Mouse (Mus musculus) spleen, adult 12 weeks (tissue): ENCODE data around the gene Ets1.

Experiments used
- DNase-seq: peaks from one replicate; pipeline ENCODE4 v3.0.0; 2022; ENCODE audit warnings: low spot score

Ets1 gene

DNA sequence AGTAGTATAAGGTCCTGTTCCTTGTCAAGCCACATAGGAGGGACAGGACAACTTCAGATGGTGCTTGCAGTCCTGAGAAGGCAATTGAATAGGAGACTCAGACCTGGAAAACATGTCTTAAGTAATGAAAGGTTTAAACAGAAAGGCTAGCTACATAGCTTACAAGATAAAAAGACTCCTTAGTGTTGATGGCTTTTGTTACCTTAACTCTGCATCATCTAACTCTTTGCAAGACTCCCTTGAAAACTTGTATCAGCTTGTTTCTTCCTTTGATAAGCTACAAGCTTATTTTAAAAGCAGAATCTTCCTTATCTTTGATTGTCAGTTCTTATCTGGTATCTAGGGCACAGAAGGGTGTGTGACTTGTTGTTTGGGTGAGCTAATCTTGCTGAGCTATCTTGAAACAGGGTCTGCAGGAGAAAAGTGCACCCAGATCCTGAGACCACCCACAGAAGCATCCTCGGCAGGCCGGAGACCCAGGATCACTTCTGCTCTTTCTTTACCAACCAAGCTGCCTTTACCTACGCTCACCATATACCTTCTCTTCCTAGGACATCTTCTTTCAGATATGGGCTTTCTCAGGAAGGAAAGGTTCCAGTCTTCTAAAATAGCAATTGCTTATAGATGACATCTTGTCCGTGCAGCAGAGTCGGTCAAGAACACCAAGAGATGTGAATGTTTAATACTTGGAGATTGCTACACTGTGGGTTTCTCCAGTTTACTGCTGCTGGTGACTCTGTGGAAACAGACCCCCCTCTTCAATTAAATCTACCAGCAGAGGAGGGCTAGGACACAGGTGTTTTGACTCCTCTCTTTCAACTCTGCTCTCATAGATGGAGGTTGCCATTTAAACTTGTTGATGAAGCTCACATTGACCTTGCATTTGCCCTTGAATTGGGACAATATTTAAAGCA lies 19.2 kb upstream of the Ets1 start:
- no peak for DNase-seq

DNA sequence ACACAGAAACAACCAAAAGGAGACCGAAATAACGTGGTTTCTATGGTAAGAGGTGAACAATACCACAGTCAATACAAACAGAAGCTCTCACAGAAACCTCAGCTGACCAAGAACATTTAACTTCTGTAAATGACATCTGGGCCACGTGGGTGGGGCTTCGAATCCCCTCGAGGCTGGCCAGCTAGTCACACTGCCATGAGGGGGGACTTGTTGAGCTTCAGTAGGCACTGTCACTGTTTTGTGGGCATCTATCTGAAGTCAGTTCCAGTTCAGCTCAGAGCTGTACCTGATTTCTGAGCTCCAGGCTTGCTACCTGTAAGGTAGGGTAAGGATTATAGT lies 18.6 kb upstream of the Ets1 start:
- DNase-seq: peak; percentile 55

DNA sequence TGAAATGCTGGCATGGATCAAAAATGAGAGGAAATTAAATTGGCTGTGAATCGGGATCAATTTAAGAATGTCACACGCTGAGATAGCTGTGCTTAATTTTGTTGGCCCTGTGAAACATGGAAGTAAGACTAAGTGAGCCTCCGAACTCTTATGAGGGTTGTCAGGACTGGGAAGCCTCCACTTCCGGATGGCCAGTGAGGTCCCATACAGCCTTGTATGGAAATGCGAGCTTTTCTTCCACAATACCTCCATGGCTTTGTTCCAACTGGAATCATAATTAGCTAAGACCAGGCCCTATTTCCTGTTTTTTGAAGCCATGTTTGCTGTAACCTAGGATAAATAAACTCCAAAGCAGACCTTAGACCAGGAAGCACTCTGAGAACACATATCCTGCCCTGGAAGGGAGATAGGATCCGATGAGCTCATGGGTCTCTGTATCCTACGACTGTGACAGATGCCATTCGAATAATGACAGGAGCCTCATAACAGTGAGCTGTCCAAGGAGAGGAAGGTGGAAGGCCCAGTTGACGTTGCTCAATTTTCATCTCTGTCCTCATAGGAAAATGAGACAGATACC lies 17.4 kb upstream of the Ets1 start:
- no peak for DNase-seq

DNA sequence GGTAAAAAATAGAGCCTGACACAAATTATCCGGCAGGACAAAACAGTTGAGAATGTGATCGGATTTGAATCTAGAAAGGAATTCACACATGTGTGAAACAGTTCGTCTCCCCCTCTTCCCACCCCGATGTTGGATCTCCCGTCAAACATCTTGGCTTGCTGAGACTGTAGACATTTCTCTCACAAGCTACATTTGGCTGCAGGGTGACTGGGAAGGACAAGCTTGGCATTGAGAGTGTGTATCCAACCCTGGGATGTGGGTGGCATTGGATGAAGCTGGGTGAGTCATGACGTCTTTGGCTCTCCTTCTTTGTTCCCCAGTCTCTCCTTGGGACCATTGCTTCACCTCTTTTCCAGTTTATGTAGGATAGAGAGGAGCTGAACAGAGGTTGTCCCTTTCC lies 16.4 kb upstream of the Ets1 start:
- DNase-seq: no peak

DNA sequence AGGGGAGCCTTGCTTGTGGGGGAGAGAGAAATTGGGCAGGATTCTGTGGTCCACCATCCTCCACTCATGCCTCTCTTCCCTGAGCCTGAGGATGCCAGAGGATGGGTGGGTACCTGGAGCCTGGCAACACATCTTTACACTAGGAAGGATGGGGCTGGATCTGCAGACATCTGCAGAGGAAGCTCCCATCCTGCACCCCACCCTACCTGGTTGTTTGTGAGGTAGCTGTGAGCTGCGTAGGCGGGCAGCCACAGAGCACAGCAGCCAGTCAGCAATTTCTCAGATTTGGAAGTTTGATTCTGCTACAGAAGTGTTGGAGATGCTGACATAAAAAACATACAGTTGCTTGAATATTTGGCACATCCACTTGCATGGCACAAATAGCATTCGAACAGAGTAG lies 15.6 kb upstream of the Ets1 start:
- DNase-seq: no peak

DNA sequence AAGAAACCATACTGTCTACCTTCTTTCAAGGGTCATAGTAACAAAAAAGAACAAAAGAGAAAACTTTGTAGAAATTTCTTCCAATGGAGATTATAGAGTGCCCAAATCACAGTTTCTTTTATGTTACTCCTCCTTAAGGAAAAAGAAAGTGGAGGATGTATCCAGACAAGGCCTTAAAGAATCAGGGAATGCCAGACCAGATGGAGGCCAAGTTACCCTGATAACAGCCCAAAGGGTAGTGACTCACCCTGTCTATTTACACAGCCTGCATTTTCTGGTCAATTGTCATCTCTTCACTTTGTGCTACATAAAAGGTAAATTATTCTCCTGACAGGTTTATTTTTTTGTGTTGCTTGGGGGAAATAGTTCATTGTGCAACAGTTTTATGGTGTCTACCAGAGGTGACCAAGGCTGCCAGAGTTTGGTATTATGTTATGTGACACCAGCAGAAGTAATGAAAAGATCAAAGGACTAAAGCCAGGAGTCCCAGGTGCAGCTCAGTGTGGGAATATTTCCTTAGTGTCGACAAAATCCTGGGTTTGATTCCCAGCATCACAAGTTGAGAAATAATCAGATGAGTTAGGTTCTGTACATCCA lies 6.5 kb upstream of the Ets1 start:
- no peak for DNase-seq

DNA sequence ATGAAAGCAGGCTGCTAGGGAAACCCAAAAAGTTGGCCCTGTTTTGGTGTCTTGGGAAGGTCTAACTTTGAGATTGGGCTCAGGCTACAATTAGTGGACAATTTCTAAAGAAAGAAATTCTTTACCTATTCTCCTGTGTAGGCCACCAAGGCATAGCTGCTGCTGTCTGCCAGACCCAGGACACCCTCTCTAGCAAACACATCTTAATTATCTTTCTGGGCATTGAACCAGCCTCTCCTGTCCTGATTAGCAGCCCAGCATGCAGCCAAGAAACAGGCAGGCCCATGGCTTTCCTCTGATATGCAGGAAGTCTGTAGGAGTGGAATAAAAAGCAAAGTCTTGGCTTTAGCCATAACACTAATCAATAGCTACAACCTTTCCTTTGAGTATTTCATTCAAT lies 4.7 kb upstream of the Ets1 start:
- DNase-seq: no peak

DNA sequence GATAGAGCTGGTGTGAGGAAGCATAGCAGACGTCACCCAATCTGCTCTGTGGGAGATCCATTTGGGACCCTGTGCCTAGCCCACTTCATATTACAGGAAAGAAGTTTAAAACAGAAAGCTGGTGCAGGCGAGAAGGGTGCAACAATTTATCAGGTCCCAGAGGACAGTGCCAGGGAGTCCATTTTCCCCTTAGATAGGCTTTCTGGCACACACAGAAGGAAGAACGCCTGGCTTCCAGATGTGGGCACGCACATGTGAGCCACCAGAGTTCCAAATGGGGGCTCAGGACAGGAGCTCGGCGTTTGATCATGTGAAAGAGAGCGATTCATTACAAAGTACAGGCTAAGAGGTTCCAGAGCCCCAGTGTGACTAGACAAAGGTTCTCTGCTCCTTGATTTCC lies 3.8 kb upstream of the Ets1 start:
- no peak for DNase-seq

DNA sequence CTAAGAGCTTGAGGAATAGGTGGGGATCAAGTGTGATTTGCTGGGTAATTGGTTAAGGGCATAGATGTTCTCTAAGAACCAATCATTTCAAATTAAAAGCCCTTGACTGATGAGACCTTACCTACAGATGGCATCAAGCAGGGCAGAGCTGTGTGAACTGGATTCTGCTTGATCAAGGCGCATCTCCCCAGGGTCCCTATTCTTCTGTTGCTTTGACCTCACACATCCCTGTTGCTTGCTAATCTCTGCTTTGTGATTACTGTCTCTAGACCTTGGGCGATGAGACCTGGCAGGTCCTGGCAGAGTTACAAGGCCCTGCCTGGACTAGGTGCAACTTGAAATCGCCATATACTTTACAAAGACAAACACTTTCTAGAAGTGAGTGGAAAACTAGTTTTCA lies 9.0 kb downstream of the Ets1 start:
- no peak for DNase-seq

DNA sequence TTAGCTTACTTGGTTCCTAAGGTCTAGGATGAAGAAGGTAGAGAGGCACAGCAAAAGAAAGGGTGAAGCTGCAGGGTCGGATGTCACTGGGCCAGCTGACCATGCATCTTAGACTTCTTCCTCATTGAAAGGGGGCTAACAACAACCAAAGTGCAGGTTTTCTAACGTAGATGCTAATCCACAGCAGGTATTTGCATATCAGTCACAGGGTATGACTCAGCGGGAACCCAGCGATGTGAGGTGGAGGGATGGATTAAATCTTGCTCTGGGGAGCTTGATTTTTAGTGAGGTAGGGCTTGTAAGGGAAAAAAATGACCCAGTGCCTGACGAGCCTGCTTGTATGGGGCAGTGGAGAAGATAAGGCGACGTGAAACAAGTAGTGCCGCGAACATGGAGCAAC lies 9.5 kb downstream of the Ets1 start:
- DNase-seq: no peak

DNA sequence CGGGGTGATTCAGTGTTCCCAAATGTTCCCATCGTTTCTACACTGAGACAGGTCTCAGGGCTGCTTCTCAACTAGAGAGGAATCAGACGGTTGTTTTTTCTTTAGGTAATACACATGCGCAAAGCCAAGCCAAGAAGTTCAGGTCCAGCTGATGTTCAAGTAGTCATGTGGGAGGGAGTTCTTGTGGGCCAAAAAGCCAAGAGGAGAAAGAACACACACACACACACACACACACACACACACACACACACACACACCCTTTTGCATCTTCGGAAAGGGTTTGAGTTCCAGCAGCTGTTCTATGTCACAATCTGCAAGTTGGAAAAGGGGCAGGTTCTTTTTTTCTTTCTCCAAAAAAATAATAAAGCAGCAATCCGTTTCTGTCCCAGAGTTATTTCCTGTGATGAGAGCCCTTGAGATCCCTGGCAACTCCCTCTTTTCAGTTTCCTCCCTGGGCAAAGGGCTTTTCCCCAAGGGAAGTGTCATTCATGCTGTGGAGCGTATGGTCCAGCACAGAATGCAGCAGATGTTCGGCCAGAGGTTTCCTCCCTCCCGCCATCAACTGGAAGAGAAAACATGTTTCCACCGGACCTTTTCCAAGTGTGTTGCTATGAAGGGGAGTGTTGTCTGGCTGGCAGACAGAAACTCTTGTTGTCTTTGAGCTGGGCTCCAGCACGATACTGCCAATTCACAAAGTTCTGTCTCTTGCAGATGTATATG lies 10.7 kb downstream of the Ets1 start:
- DNase-seq: no peak

DNA sequence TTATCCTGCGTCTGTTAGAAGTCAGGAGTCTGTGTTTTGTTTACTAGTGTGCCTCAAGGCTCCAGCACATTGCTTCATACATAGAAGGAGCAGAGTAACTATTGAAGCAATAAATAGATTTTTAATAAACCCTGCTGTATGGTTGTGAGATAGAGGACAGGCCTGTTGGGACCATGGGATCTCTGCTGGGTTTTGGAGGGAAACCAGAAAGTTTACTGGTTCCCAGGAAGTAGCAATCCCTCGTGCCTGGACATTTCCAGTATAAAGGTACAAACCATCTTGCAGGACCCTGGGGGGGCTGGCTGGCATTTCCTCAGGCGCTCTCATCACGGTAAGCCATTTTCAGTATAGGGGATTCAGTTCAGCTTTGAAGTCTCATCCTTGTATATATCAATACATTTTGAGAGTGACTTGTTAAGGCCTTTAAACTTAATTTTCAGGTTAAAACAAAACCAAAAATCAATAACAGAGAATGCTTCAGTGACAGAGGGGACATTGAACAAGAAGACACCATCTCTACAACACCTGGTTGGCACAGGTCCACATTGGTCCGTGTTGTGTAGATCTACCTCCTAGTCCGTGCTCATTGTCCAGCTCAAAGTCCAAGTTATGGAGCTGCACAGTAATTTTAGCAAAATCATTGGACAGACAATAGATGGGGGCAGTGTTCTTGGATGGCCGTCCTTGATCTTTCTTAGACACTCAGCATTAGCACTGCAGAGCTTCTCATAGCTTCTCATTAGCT lies 11.7 kb downstream of the Ets1 start:
- DNase-seq: no peak

DNA sequence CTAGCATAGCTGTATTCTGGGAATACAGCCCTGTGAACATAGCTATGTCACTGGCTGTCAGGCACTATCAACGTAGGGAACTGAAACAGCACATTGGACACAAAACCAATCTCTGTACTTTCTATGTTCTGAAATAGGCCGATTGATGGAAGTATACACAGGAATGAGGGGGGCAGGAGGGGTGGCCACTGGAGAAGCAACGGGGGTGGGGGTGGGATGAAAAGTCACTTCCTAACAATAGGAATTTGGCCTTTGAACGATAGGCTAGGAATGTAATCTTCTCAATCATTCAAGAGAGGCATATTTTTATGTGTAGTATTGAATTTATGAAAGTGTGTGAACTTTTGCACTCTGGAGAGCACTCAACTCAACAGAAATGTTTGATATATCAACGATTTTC lies 12.3 kb downstream of the Ets1 start:
- DNase-seq: no peak

DNA sequence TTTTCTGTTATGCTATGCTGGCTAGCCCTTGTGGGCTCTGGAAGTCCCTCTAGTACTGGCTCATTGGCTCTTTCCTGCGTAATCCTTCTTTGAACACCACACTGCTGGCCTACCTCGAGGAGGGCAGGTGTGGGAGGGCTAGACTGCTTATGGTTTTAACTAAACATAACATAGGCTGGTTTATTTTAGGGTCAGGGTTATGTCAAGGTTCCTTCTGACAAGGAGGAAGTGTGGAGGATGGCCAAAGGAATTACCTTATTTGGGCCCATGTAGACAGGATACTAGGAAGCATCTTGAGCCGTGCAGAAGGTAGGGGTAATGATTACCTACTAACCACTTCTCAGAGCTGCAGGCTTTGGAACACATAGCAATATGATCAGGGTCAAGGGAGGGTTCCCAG lies 14.7 kb downstream of the Ets1 start:
- no peak for DNase-seq

DNA sequence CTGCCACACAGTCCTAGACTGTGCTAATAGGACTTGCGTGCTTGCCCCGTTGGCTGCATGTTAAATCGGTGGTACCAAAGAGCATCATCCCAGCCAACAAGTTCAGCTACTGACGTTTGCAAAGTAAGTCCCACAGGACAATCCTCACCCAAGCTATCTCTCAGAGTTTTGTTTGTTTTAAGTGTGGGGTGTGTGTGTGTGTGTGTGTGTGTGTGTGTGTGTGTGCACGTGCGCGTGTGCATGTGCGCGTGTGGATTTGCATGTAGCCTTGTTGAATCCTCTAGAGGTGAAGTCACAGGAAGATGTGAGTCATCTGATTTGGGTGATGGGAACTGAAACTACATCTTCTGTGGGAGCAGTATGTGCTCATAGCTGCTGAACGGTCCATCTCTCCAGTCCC lies 16.1 kb downstream of the Ets1 start:
- peak; percentile 44 for DNase-seq

DNA sequence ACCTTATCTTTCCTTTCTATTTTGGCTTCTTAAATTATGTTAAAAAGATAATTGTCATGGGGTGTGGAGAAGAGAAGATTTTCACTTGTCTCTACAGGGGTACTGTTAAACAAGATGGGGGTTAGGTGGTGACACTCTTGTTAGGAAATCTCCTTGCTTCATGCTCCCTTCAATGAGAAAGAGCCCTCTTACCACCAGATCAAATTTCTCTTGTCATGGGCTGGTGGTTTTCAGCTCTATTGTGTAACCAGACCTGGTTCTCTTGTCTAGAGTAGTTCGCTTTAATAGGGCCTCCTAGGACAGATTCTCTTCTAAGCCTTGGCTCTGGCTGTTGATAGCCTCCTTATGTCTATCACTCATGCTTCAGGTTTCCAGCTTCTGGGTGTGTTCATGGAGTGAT lies 18.3 kb downstream of the Ets1 start:
- no peak for DNase-seq

DNA sequence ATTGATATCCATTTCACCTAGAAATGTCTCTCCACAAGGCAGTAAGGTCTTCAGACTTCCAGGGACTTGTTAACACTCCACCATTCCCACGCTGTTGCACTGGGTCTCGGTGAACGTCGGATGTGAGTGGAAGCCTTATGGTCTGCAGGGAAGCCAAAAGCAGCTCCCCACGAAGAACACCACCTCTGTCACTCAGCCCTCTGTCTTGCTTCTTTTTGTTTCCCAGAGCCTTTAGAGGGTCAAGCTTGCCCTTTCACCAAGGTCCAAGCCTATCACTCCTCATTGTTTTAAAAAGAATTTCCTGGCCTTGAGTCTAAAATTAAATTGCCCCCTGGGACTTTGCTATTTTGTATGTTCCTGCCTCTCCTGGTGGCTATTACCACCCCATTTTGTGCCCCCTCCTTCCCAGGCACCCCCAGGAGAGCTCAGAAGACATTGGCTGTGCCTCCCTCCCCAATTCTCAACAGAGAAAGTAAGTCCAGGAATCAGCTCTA lies 20.4 kb downstream of the Ets1 start:
- no peak for DNase-seq

DNA sequence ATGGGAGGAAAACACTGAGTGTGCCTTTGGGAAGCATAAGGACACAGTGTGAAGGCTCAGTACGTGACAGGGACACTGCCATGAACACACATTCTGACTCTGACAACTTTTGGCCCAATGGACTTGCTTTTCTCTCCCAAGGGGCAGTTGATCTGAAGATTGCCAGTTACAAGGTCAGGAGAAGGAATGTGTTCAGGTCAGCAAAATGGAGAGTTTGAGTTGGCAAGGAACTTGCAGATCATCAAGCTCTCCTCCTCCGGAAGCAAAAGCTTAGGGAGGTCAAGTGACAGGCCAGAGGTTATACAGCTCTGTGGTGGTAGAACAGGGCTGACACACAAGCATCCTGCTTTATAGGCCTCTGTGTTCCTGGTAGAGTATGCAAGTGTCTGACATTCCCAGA lies 21.1 kb downstream of the Ets1 start:
- no peak for DNase-seq

DNA sequence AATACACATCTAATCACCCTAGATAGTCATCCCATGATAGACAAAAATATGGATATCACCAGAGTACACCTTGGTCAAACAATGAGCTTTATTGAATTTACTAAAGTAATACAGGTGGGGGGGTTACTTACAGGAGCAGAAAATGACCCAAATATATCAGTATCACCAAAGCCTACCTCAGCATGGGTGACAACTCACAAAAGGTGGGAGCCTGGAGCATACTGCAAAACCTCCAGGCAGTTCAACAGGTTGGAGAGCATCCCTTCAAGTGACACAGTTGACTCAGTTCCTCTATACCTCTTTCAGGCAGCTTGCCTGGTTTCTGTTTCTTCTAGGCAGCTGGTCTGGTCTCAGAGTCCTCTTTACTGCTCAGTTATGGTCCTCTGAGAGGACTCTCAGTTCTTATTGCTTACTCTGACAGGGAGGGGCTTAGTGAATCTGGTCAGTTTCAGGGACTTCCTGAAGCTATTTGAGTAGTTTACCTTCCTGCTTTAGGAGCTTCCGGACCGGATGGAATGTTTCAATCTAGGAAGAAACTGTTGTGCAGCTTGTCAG lies 24.5 kb downstream of the Ets1 start:
- DNase-seq: no peak

DNA sequence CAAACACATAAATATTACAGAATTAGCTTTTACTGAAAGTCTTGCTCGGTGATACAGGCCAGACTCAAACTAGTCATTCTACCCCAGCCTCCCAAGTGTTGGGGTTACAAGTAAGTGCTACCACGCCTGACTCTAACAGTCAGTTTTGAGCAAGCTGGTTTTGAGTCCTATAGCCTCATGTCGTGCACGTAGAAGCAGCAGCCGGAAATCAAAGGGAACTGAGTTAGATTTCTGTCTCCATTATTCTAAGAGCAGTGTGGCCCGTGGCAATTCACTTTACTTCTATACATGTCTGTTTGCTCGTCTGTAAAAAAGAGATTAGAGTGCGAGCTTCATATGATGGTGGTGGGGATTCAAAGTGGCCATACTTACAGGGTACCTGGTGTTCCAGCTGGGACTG lies 25.1 kb downstream of the Ets1 start:
- no peak for DNase-seq

DNA sequence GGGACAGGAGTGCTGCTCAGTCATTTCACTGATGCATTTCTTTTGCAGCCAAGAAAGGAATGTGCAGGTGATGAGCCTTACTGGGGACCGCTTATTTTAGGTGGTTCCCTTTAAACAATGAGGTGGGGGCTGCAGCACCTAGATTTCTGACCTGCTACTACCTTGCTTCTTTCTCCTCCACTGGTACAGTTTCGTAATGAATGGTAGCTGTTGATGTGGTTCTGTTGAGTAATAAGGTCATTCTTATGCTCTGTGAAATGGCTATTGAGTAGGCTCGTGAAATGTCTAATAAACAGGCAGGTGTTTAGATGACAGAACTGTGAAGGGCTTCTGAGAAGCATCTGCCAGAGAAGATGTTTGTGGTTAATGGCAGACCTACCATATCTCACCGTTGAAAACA lies 25.5 kb downstream of the Ets1 start:
- no peak for DNase-seq
